Mouse (Mus musculus): ENCODE results near the gene Gm10639. TPM values are rescaled to one million over a fixed set of nuclear protein-coding genes. Genes with fewer than 3 reads are reported as not detected.

Gene Gm10639
- polyA plus RNA-seq, 1 experiment: 0.33 TPM

- TF ChIP-seq MYOG (IDR thresholded peaks at IDR 0.05; ENCODE audit: control insufficient read depth, extremely low read depth, insufficient read length): no peak
Observed at GRCm38 (mm10) chr9:78351504-78352220, 61.9 kb downstream of the Gm10639 start.

More at GRCm38 (mm10) chr9:78351504-78352220, 61.9 kb downstream of the Gm10639 start:
- Histone ChIP-seq H3K27me3 (ENCODE audit: control insufficient read depth, insufficient read depth, insufficient read length) (no peaks in the 10 kb centered on the region), H3ac (ENCODE audit: control insufficient read depth, insufficient read length, low read depth) (no peak overlapping the region), H3K79me3 (ENCODE audit: low read depth) (no peaks in the 10 kb centered on the region), H3K36me3 (ENCODE audit: control insufficient read depth, insufficient read depth) (no peaks in the 10 kb centered on the region), H3K79me2 (ENCODE audit: control insufficient read depth, insufficient read depth) (no peaks in the 10 kb centered on the region), H3K4me3 (ENCODE audit: insufficient read depth, poor library complexity, severe bottlenecking) (no peak overlapping the region)

Other genes with a start within 250 kb of the Gm10639 start
- not detected for gene Gcm1, start 238.0 kb upstream of the Gm10639 start, polyA plus RNA-seq (2012; fragmentation: generic; extraction: Trizol)
- 17.2 TPM for gene Fbxo9, start 180.9 kb upstream of the Gm10639 start, polyA plus RNA-seq (2012; fragmentation: generic; extraction: Trizol)
- 6.5 TPM for gene Ick, start 180.7 kb upstream of the Gm10639 start, polyA plus RNA-seq (2012; fragmentation: generic; extraction: Trizol)
- 102 TPM for gene Gsta4, start 107.1 kb upstream of the Gm10639 start, polyA plus RNA-seq (2012; fragmentation: generic; extraction: Trizol)
- gene Gsta1, start 59.3 kb upstream of the Gm10639 start, polyA plus RNA-seq (2012; fragmentation: generic; extraction: Trizol): 5.2 TPM
- 0.76 TPM for gene Gm3776, start 32.8 kb upstream of the Gm10639 start, polyA plus RNA-seq (2012; fragmentation: generic; extraction: Trizol)
- gene Omt2a, start 24.9 kb downstream of the Gm10639 start, polyA plus RNA-seq (2012; fragmentation: generic; extraction: Trizol): not detected
- gene Omt2b, start 37.7 kb downstream of the Gm10639 start, polyA plus RNA-seq (2012; fragmentation: generic; extraction: Trizol): not detected
- gene Gsta2, start 65.9 kb downstream of the Gm10639 start, polyA plus RNA-seq (2012; fragmentation: generic; extraction: Trizol): 0.09 TPM
- 0.34 TPM for gene Dppa5a, start 78.3 kb downstream of the Gm10639 start, polyA plus RNA-seq (2012; fragmentation: generic; extraction: Trizol)
- gene Ooep, start 88.8 kb downstream of the Gm10639 start, polyA plus RNA-seq (2012; fragmentation: generic; extraction: Trizol): 0.02 TPM
- not detected for gene Ddx43, start 105.9 kb downstream of the Gm10639 start, polyA plus RNA-seq (2012; fragmentation: generic; extraction: Trizol)
- 1.8 TPM for gene Cgas, start 153.3 kb downstream of the Gm10639 start, polyA plus RNA-seq (2012; fragmentation: generic; extraction: Trizol)
- 11.2 TPM for gene Mto1, start 158.3 kb downstream of the Gm10639 start, polyA plus RNA-seq (2012; fragmentation: generic; extraction: Trizol)
- not detected for gene Gm17324, start 158.9 kb downstream of the Gm10639 start, polyA plus RNA-seq (2012; fragmentation: generic; extraction: Trizol)
- gene Eef1a1, start 199.2 kb downstream of the Gm10639 start, polyA plus RNA-seq (2012; fragmentation: generic; extraction: Trizol): 7,691 TPM

Data from C2C12 (cell line).